Mouse (Mus musculus) lung, postnatal 25 days (tissue): Measurements from ENCODE around the gene B3gnt8.

Experiments used
- DNase-seq: peaks from one replicate; pipeline ENCODE4 v3.0.0; 2022; ENCODE audit warnings: low spot score

B3gnt8 gene

GRCm38 (mm10) chr7:25618865-25619721 is 7.4 kb upstream of the B3gnt8 start, which contains the start of gene Dmac2:
TSS of gene Dmac2 (plus strand) at chr7:25619414.
- DNase-seq, result peak; percentile 95

GRCm38 (mm10) chr7:25619722-25619991 is 6.8 kb upstream of the B3gnt8 start:
- DNase-seq, result no peak

- no peak for DNase-seq
Observed at GRCm38 (mm10) chr7:25620101-25620500, 6.4 kb upstream of the B3gnt8 start.

DNA sequence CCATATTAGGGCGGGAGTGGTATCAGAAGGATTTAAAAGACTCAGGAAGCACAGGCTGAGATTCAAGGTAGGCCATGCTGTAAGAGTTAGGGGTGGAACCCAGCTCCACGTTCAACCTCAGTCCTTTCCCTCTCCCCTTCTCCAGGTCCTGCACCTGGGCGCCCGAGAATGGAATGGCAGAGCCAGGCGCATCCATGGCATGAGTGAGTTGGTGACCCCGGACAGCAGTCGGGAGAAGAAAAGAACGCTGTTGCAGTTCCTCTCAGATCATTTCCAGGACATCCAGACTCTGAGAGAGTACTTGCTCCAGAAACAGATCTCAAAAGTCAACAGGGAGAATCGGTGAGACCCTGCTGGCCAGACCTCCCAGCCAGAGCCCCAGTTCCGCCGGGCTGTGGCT is 5.7 kb upstream of the B3gnt8 start:
- DNase-seq, result no peak

- no peak for DNase-seq
Observed at GRCm38 (mm10) chr7:25623857-25624370, 2.5 kb upstream of the B3gnt8 start.

- DNase-seq, result no peak
Observed at GRCm38 (mm10) chr7:25624851-25625250, 1.6 kb upstream of the B3gnt8 start.

- DNase-seq, result peak; percentile 39
Observed at GRCm38 (mm10) chr7:25625594-25626250, 732 bp upstream of the B3gnt8 start.

- peak; percentile 66 for DNase-seq
Observed at GRCm38 (mm10) chr7:25627431-25628322, 1.2 kb downstream of the B3gnt8 start.

DNA sequence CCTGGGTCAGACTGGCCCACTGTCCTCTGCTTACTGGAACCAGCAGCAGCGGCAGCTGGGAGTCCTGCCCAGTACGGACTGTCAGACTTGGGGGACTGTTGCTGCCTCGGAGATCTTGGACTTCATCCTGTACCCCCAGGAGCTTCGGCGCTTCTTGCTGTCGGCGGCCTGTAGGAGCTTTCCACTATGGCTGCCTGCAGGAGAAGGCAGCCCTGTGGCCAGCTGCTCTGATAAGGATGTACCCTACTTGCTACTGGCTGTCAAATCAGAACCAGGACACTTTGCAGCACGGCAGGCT is 1.8 kb downstream of the B3gnt8 start:
- no peak for DNase-seq

- no peak for DNase-seq
Observed at GRCm38 (mm10) chr7:25632679-25633078, 6.2 kb downstream of the B3gnt8 start.

DNA sequence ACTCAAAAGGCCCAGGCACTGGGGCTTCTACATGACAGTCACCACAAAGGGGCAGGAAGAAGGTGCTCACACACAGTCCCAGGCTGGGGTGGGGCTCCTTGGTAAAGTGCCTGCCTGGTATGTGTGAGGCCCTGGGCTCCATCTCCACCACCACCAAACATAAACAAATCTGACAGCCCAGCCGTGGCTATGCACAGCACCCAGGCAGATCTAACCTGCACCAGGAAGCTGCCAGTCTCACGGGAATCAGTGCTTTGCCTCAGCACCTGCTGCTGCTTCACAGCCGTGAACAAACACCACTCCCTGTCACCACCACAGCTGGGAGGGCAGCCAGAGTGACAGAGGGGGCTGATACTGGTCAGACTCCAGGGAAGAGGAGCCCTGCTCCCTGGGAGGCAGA is 9.9 kb downstream of the B3gnt8 start:
- DNase-seq, result peak; percentile 55

DNA sequence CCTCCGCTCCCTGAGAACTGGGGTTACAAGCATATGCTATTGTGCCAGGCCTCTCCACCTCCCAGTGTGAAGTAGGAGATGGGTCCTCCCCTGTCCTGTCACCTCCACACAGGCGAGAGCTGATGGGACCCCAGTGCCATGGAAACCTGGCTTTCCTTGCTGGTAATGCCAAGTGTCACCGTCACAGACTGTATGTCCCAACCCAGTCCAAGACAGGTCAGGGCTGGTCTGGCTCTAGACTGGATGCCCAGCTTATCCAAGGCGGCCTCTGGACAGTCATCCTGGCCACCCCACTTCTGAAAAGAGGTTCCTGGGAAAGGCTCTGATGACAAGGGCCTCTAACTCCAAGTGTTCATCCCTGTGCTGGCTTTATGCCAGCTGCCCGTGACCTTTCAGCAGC is 10.6 kb downstream of the B3gnt8 start:
- no peak for DNase-seq

DNA sequence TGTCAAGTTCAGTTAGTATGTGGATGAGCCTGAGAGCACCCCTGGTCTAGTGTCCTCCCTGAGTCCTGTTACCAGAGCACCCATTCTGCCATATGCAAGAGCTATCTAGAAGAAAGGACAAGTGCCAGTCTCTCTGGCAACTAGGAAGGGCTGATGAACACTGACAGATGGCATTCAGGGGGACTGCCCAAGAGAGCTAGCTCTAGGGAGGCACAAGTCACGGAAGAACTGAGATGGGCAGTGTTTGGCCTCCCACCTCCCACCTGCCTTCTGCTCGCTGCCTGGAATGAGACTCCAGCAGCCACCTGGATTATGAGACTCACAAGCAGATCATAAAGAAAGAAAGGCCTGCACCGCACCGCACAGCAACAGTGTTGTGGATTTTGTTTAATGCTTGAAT is 13.3 kb downstream of the B3gnt8 start:
- DNase-seq, result no peak

DNA sequence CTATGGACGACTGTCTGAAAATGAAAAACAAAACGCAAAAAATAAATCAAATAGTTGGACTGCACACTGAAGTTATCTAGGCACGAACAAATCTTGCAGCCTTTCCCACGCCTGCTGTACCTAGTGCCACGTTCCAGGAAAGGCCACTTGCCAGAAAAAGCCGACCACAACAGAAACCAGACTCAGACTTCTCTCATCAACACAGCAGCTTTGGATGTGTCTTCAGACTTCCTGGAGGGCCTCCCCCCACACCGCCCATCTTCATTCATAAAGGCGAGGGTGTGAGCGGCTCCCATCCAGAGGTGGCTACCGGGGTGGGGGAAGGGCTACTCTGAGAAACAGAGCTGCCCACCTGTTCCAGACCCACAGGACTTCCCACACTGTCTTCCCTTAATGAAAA is 17.7 kb downstream of the B3gnt8 start:
- no peak for DNase-seq

DNA sequence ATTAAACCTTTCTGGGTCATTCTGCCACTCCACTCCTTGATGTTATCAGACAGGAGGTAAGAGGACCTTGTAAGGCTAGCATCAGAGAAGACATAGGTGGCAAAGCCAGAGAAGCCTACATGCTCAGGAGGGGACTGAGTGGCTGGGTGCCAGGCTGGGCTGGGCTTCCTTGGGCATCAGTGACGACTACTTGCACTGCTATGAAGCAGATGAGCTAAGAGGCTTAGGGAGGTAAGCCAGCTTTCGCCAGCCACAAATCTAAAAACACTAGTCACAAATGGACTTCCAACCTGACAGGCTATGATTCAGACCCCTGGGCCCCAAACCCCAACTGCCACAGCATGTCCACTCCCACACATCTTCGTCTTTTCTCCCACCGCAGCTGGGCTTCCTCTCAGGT is 18.2 kb downstream of the B3gnt8 start:
- no peak for DNase-seq

GRCm38 (mm10) chr7:25645074-25645473 is 18.6 kb downstream of the B3gnt8 start:
- no peak for DNase-seq

DNA sequence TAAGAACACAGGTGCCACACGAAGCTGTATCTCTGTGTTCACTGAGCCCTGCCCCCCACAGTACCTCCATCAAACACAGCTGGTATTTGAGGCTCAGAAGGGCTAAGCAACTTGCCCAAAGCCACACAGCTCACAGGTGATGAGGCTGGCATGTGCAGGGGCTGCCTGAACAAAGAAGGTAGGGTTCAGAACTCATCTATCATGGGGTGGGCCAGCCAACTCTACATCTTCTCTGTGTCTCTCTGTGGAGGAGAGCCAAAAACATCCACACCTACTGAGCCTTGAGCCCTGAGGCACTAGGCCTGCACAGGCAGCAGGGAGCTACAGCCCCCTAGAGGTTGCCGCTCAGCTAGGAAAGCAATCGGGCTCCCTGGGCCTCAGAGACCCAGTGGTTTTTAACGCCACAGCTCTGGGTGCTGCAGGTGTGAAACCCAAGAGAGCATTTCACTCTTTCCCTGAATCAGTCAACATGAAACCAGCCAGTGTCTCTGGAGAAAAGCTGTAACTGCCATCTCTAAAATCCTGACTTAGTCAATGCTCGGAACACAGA is 21.2 kb downstream of the B3gnt8 start:
- no peak for DNase-seq

- peak; percentile 34 for DNase-seq
Observed at GRCm38 (mm10) chr7:25649839-25650238, 23.4 kb downstream of the B3gnt8 start.

DNA sequence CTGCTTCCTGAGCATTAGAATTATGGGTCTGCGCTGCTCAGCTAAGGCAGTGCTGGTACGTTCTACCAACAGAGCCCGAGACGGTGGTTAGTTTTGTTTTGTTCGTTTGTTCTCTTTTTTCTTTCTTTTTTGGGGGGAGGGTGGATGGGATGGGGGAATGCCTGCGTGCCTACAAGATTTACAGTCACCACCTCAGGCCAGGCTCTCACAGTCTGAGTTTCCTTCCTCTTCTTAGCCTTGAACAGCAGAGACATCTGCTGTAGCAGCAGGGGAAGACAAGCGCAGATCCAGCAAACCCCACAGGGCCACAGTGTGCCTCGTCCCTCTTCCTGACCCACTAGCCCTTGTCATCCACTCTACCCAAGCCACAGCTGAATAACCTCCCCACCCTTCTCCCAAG is 24.8 kb downstream of the B3gnt8 start:
- peak; percentile 46 for DNase-seq

DNA sequence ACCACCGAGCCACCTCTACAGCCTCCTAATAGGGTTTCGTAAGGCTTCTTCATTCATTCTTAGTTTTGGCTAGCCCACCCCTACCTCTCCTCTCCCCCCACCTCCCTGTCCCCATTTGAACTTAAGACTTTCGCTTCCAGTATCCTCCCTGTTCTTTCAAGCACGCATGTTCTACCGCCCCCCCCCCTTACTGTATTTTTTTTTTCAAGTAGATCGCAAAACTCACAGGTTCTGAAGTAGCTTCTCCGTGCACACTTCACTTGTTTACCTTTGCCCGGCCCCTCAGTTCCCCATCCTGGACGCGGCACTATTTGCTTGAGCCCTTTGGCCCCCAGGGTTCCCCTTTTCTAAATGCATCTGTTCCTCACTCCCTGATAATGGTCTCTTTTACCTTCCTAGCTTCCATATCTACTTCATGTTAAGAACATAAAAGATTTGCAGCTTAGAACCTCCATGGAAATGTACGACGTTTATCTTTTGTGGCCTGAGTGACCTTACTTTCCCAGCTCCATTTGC is 25.8 kb downstream of the B3gnt8 start:
- DNase-seq, result no peak

DNA sequence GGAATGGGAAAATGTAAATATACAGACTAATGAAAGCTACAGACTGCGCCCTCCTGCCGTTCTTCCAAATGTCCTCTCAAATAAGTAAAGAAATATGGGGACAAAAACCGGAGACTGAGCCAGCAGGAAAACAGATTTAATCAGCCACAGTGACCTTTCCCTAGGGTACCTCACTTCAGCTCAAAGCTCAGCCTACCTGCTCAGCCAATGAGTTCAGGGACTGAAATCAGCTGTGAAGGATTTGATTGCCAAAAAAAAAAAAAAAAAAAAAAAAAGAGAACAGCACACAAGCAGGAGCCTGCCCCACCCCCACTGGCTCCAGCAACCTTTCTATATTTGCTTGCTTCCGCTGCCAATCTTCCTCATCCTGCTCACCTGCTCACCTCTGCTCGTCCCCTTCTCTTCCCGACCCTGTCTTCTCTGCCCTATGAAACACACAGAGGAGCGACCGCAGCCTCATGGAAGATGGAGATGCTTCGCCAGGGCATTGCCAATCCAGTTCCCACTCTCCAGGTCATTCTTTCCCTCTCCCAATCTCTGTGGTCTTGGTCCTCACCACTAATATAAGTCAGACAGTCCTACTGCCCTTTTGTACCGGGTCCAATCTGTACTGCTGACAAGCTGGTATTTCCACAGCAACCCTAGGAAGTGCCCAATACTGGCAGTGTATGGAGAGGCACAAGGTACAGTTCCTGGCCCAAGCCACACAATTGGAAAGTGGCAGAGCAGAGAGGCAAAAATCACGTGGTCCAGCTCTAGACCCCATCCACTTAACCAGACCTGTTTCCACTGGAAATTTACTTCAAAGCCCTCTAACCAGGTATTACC is 29.4 kb downstream of the B3gnt8 start:
- DNase-seq, result no peak
